Mouse (Mus musculus) forebrain, embryonic 11.5 days (tissue): ENCODE measurements around the gene Drg1. TPM values are rescaled to one million over a fixed set of nuclear protein-coding genes. Genes with fewer than 3 reads are reported as not detected.

Source experiments
- ATAC-seq: fragments of 200-750 bp; cut with Nextera tagmentation; replicated peaks from 2 replicates; pipeline ENCODE4 v1.8.0; 2017; ENCODE audit warnings: moderate TSS enrichment; ENCODE audit not compliant: low FRiP score
- DNase-seq: peaks from one replicate; pipeline ENCODE4 v3.0.0-alpha.2; 2017; ENCODE audit warnings: low spot score
- H3K27ac ChIP-seq: fragments of 300-500 bp; sonication (generic); 2 replicates; pipeline ENCODE4 v1.5.1; 2014; ENCODE audit warnings: low read depth, low read length
- H3K27me3 ChIP-seq: fragments of 300-500 bp; sonication (generic); 2 replicates; pipeline ENCODE4 v1.6.1; 2014; ENCODE audit warnings: mild to moderate bottlenecking, low read length, mixed read lengths; ENCODE audit not compliant: control insufficient read depth, insufficient read depth
- H3K36me3 ChIP-seq: fragments of 300-500 bp; sonication (generic); 2 replicates; pipeline ENCODE4 v1.6.1; 2014; ENCODE audit warnings: mild to moderate bottlenecking, low read length, moderate library complexity, mixed read lengths; ENCODE audit not compliant: control insufficient read depth, insufficient read depth
- H3K4me1 ChIP-seq: fragments of 300-500 bp; sonication (generic); replicated peaks from 2 replicates; pipeline ENCODE4 v1.6.1; 2014; ENCODE audit warnings: low read length, mixed read lengths; ENCODE audit not compliant: control insufficient read depth, insufficient read depth
- H3K4me2 ChIP-seq: fragments of 300-500 bp; sonication (generic); 2 replicates; pipeline ENCODE4 v1.6.1; 2014; ENCODE audit warnings: low read depth, mild to moderate bottlenecking, low read length, moderate library complexity, mixed read lengths; ENCODE audit not compliant: severe bottlenecking
- H3K4me3 ChIP-seq: fragments of 300-500 bp; sonication (generic); 2 replicates; pipeline ENCODE4 v1.5.1; 2014; ENCODE audit warnings: low read depth, low read length
- H3K9ac ChIP-seq: fragments of 300-500 bp; sonication (generic); 2 replicates; pipeline ENCODE4 v1.6.1; 2014; ENCODE audit warnings: low read length
- H3K9me3 ChIP-seq: fragments of 300-500 bp; sonication (generic); 2 replicates; pipeline ENCODE4 v1.6.1; 2016; ENCODE audit warnings: low read length, mixed read lengths; ENCODE audit not compliant: control insufficient read depth
- WGBS: fragments of 180-500 bp; shearing (Covaris S2); extraction: QIAGEN DNeasy Blood & Tissue Kit; methylation state at CpG from one replicate; pipeline ENCODE4 v1.1.7; 2014; 5-methylcytosine and 5-hydroxymethylcytosine counted together
- polyA plus RNA-seq: library from polyadenylated mRNA; unstranded; fragments of >200 nt; fragmentation: Nextera tagmentation; extraction: Ambion mirVana; gene quantifications from 2 replicates; pipeline ENCODE4 v1.2.1, GENCODE M21; 2014

Gene Drg1
- polyA plus RNA-seq, 1 experiment from 2014 or later: 299 TPM

DNA sequence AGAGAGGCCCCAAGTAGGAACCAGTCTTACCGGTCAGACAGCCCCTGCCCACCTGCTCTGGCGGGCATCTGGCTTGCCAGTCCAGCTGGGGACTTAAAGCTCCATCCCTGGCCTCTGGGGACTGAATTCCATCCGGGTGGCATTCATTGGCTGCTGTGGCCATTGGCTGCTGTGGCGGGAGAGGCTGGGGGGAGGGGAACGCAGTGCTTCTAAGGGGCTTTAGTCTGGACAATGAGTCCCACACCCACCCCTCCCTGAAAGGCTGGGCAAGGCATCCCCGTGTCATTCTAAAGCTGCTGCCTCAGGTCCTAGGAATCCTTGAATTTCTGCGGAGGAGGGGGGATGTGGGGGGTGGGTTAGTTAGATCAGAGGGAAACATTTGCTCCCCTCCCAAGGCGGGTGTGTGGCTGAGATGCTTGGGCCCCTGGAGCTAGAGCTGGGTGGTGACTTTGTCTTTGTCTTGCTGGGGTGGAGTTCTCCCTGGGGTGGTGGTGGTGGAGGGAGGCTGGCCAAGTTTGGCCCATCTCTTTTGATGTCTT lies 26.6 kb upstream of the Drg1 start:
- Histone ChIP-seq H3K27ac (peak overlapping the region; percentile 97), H3K9me3 (no peaks in the 10 kb centered on the region), H3K4me1 (peaks cover 25% of the 10 kb centered on the region), H3K27me3 (no peaks in the 10 kb centered on the region), H3K36me3 (peaks cover 24% of the 10 kb centered on the region), H3K9ac (peak overlapping the region; percentile 99), H3K4me3 (peak overlapping the region; percentile 92), H3K4me2 (peak overlapping the region; percentile 99)
- WGBS: under 1% methylated on average over 8 of the region's 8 CpGs
- ATAC-seq (peak; percentile 66), DNase-seq (peak; percentile 93)

DNA sequence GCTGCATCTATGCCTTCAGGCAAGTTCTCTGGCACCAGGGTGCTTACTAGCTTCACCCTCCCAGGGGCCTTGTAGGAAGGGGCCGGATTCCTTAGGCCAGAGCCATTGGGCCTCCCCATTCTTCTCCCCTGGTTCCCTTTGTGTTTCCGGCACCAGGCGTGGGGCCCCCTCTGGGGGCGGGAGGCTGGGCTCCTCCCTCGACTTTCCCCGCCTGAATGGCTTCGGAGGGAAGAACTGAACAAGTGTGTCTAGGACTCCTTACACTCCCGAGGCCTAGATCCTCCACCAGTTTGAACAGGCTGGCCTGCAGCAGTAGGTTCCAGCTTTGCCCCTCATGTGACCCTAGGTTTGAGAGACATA lies 25.8 kb upstream of the Drg1 start:
- H3K27me3 ChIP-seq: no peaks in the 10 kb centered on the region
- H3K36me3 ChIP-seq: peaks cover 24% of the 10 kb centered on the region
- DNase-seq: peak; percentile 91
- H3K4me3 ChIP-seq: peak overlapping the region; percentile 92
- WGBS: under 1% methylated on average over 8 of the region's 8 CpGs
- no peaks in the 10 kb centered on the region for H3K9me3 ChIP-seq
- H3K4me1 ChIP-seq: peaks cover 27% of the 10 kb centered on the region
- peak overlapping the region; percentile 97 for H3K27ac ChIP-seq
- H3K9ac ChIP-seq: peak overlapping the region; percentile 99
- peak overlapping the region; percentile 99 for H3K4me2 ChIP-seq
- ATAC-seq: peak; percentile 28

DNA sequence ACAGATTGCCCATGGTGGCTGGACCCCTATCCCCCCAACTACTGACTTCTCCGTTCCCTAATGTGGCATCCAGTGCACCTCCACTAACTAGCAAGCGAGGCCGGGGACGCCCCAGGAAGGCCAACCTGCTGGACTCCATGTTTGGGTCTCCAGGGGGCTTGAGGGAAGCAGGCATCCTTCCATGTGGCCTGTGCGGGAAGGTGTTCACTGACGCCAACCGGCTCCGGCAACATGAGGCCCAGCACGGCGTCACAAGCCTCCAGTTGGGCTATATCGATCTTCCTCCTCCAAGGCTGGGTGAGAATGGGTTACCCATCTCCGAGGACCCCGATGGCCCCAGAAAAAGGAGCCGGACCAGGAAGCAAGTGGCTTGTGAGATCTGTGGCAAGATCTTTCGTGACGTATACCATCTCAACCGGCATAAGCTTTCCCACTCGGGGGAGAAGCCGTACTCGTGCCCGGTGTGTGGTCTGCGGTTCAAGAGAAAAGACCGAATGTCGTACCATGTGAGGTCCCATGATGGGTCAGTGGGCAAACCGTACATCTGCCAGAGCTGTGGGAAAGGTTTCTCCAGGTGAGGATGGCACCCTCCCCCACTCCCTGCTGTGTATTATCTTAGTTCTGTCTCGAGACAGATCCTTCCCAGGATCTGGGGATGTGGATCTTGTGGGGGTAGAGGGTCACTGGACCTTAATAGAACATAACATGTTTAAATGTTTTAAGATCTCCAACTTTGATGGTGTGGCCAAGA lies 25.3 kb upstream of the Drg1 start:
- H3K9ac ChIP-seq: peak overlapping the region; percentile 99
- peak overlapping the region; percentile 92 for H3K4me3 ChIP-seq
- H3K27me3 ChIP-seq: no peaks in the 10 kb centered on the region
- DNase-seq: peak; percentile 76
- under 1% methylated on average over 26 of the region's 26 CpGs for WGBS
- no peaks in the 10 kb centered on the region for H3K9me3 ChIP-seq
- peaks cover 27% of the 10 kb centered on the region for H3K4me1 ChIP-seq
- peak overlapping the region; percentile 99 for H3K4me2 ChIP-seq
- ATAC-seq: no peak
- H3K36me3 ChIP-seq: peaks cover 18% of the 10 kb centered on the region
- peak overlapping the region; percentile 97 for H3K27ac ChIP-seq

DNA sequence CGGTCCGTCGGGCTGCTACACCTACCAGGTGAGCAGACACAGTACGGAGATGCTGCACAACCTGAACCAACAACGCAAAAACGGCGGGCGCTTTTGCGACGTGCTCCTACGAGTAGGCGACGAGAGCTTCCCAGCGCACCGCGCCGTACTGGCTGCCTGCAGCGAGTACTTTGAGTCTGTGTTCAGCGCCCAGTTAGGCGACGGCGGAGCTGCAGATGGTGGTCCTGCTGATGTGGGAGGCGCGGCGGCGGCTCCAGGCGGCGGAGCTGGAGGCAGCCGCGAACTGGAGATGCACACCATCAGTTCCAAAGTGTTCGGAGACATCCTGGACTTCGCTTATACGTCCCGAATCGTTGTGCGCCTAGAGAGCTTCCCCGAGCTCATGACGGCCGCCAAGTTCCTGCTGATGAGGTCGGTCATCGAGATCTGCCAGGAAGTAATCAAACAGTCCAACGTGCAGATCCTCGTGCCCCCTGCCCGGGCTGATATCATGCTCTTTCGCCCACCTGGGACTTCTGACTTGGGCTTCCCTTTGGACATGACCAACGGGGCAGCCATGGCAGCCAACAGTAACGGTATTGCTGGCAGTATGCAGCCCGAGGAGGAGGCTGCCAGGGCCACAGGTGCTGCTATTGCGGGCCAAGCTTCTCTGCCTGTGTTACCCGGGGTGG lies 24.6 kb upstream of the Drg1 start:
- ATAC-seq (no peak), DNase-seq (no peak)
- Histone ChIP-seq H3K9me3 (no peaks in the 10 kb centered on the region), H3K4me1 (peaks cover 24% of the 10 kb centered on the region), H3K9ac (peak overlapping the region; percentile 99), H3K4me3 (peak overlapping the region; percentile 92), H3K4me2 (peak overlapping the region; percentile 99), H3K27ac (peak overlapping the region; percentile 97), H3K27me3 (no peaks in the 10 kb centered on the region), H3K36me3 (peaks cover 12% of the 10 kb centered on the region)
- WGBS: under 1% methylated on average over 50 of the region's 50 CpGs

DNA sequence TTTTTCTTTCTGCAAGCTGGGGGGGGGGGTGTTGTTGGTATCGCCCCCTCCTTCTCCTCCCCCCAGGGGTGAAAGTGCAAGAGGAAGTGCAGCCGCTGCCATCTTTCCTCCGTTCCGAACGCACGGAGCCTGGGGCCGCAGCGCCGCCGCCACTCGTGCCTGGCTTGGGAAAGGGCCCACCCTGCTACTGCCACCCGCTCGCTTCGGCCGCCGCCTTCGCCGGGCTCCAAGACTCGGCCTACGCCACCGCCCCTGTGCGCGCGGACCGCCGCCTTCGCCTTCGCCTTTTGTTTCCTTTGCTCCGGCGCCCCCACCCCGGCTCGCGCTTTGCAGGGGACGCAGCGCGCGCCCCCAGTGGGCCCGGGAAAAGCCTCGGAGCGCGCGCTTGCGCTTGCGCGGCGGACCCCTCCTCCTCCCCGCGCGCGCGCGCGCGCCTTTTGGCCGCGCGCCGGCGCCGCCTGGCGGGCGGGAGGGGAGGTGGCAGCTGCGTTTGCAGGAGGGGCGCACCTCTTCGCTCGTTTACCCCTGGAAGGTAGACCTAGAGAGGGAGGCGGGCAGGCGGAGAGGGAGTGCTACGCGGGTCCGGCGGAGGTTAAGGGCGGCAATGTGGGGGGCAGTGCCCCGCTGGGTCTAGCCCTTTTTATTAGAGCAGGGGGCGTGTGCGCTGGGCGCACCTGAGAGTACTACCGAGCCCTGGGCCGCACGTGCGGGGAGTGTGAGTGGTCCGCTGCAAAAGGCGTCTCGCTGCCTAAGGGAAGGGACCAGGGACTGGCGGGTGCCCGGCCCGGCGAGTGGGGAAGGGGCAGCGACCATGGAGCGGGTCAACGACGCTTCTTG lies 23.8 kb upstream of the Drg1 start:
- Histone ChIP-seq H3K4me1 (peaks cover 18% of the 10 kb centered on the region), H3K4me3 (peak overlapping the region; percentile 92), H3K27me3 (no peaks in the 10 kb centered on the region), H3K9ac (peak overlapping the region; percentile 99), H3K4me2 (peak overlapping the region; percentile 99), H3K36me3 (peaks cover 7% of the 10 kb centered on the region), H3K27ac (peak overlapping the region; percentile 97), H3K9me3 (no peaks in the 10 kb centered on the region)
- DNase-seq: peak; percentile 94
- peak; percentile 51 for ATAC-seq
- under 1% methylated on average over 84 of the region's 92 CpGs for WGBS

DNA sequence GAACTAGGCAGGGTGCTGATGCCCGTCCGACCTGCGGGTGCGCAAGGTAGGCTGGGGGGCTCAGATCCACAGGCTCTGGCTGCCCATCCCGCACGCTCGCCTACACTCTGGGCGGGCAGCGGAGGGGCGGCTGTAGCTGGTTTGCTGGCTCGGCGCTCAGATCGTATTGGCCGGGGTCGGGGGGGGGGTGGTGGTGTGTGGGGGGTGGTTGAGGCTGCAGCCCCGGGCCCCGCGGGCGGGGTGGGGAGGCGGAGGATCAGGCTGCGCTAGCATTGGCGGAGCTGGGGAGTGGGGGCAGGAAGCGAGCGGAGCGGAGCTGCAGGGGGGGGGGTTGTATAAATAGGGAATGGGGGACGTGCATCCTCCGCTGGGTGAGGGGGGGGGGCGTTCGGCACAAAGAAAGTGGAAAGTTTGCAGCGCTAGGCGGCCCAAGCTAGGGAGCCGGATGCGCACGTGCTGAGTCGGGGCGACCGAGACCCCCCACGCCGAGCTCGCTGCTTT lies 23.1 kb upstream of the Drg1 start:
- Histone ChIP-seq H3K4me2 (peak overlapping the region; percentile 99), H3K27ac (peak overlapping the region; percentile 97), H3K9ac (peak overlapping the region; percentile 99), H3K9me3 (no peaks in the 10 kb centered on the region), H3K4me3 (peak overlapping the region; percentile 92), H3K27me3 (no peaks in the 10 kb centered on the region), H3K4me1 (peaks cover 15% of the 10 kb centered on the region), H3K36me3 (peaks cover 7% of the 10 kb centered on the region)
- DNase-seq: peak; percentile 98
- under 1% methylated on average over 29 of the region's 40 CpGs for WGBS
- peak; percentile 78 for ATAC-seq

DNA sequence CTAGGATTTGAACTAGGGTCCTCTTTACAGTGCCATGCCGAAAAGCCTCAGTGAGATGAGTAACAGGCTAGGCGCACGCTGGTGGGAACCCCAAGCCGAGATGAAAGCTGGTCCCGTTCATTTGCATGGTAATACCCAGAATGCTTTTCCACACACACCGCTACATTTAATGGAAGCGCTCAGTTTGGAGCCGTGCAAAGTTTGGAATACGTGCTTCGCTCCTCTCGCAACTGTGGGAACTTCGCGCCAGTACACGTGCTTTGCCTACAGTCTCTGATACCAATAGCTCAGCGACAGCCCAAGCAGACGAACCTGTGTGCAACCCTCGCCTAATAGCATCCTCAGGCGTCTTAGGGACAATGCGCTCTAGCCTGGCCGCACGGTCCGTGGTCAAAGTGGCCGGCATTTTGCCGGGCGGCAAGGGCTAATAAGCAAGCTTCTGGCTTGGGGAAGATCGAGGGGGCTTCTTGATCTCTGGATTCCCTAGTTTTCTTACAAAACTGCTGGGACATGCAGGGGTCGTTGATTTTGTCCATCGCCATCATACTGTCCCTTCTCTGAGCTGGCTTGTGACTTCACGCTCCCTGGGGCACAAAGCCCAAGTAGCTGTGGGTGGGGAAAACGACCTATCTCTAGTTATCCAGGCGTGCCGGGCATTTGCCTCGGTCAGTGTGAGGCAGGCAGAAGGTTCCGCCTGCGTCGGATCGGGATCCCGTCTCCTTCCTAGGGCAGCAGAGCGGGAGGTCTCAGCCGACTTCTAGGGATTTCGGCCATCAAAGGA lies 22.5 kb upstream of the Drg1 start, which contains the start of gene Patz1:
Patz1 (plus strand) TSS at position 354 of the 781 bp plus-strand sequence.
- Histone ChIP-seq H3K4me2 (peak within 1 kb of the TSS; percentile 99), H3K9me3 (no peaks in the 10 kb centered on the region), H3K4me3 (peak within 1 kb of the TSS; percentile 92), H3K36me3 (peaks cover 1% of the 10 kb centered on the region; the same call in 1 of the 2 replicates), H3K27me3 (no peaks in the 10 kb centered on the region), H3K4me1 (peaks cover 8% of the 10 kb centered on the region), H3K27ac (peak within 1 kb of the TSS; percentile 97), H3K9ac (peak within 1 kb of the TSS; percentile 99)
- WGBS: under 1% methylated on average over 41 of the region's 41 CpGs
- peak; percentile 79 for DNase-seq
- ATAC-seq: peak; percentile 13
